Mouse (Mus musculus) skeletal muscle tissue, adult 2 months (tissue): Measurements from ENCODE around the gene Pam.
A peak's percentile ranks its signal among the peaks of the same experiment; 100 is the strongest.
"Not testable (repeated sequence)": the region's sequence is repeated elsewhere in the genome, so short reads cannot be mapped to it uniquely, and the experiment has no call there.

ENCODE experiments used
- DNase-seq: peaks from one replicate; pipeline ENCODE4 v3.0.0-alpha.2; 2012; ENCODE audit warnings: low read depth, low spot score

The Pam gene

GRCm38 (mm10) chr1:97769904-97770753 is 325.3 kb downstream of the Pam start, which contains the start of the genes Gin1 and Ppip5k2:
TSS of gene Gin1 (plus strand) at chr1:97770172.
TSS of gene Ppip5k2 (minus strand) at chr1:97770411.
- peak; percentile 89 for DNase-seq

- DNase-seq, result peak; percentile 1
Measured at GRCm38 (mm10) chr1:97769294-97769903, 326.0 kb downstream of the Pam start.

GRCm38 (mm10) chr1:97768906-97769293 is 326.5 kb downstream of the Pam start:
- no peak for DNase-seq

GRCm38 (mm10) chr1:97768089-97768488 is 327.4 kb downstream of the Pam start:
- DNase-seq, result no peak

GRCm38 (mm10) chr1:97765712-97766111 is 329.7 kb downstream of the Pam start:
- DNase-seq, result not testable (repeated sequence)

- DNase-seq, result no peak
Measured at GRCm38 (mm10) chr1:97761477-97761876, 334.0 kb downstream of the Pam start.

- no peak for DNase-seq
Measured at GRCm38 (mm10) chr1:97760598-97760997, 334.8 kb downstream of the Pam start.

- no peak for DNase-seq
Measured at GRCm38 (mm10) chr1:97759841-97760240, 335.6 kb downstream of the Pam start.

GRCm38 (mm10) chr1:97754392-97754791 is 341.1 kb downstream of the Pam start:
- no peak for DNase-seq

- no peak for DNase-seq
Measured at GRCm38 (mm10) chr1:97753216-97753615, 342.2 kb downstream of the Pam start.

- DNase-seq, result no peak
Measured at GRCm38 (mm10) chr1:97748163-97748562, 347.3 kb downstream of the Pam start.

- no peak for DNase-seq
Measured at GRCm38 (mm10) chr1:97746261-97746660, 349.2 kb downstream of the Pam start.

- DNase-seq, result no peak
Measured at GRCm38 (mm10) chr1:97745712-97746111, 349.7 kb downstream of the Pam start.
